Mouse (Mus musculus): ENCODE results near the gene Ebf1.
A peak's percentile ranks its signal among the peaks of the same experiment; 100 is the strongest.

The Ebf1 gene

GRCm38 (mm10) chr11:44906456-44906855 lies 289.3 kb downstream of the Ebf1 start:
- no peak for DNase-seq

GRCm38 (mm10) chr11:44911765-44912164 lies 294.6 kb downstream of the Ebf1 start:
- DNase-seq, result no peak

GRCm38 (mm10) chr11:44913806-44914205 lies 296.7 kb downstream of the Ebf1 start:
- DNase-seq, result no peak

GRCm38 (mm10) chr11:44917059-44917458 lies 299.9 kb downstream of the Ebf1 start:
- DNase-seq, result peak; percentile 18

GRCm38 (mm10) chr11:44923138-44923537 lies 306.0 kb downstream of the Ebf1 start:
- no peak for DNase-seq

GRCm38 (mm10) chr11:44923868-44924508 lies 306.9 kb downstream of the Ebf1 start:
- DNase-seq, result no peak

- peak; percentile 47 for DNase-seq
These were observed 307.8 kb downstream of the Ebf1 start for GRCm38 (mm10) chr11:44924896-44925295.

- no peak for DNase-seq
These were observed 308.8 kb downstream of the Ebf1 start for GRCm38 (mm10) chr11:44925806-44926525.

GRCm38 (mm10) chr11:44928403-44928802 lies 311.3 kb downstream of the Ebf1 start:
- DNase-seq, result no peak

- DNase-seq, result no peak
These were observed 315.9 kb downstream of the Ebf1 start for GRCm38 (mm10) chr11:44932942-44933483.

GRCm38 (mm10) chr11:44943781-44944180 lies 326.7 kb downstream of the Ebf1 start:
- no peak for DNase-seq

GRCm38 (mm10) chr11:44944401-44944800 lies 327.3 kb downstream of the Ebf1 start:
- no peak for DNase-seq

GRCm38 (mm10) chr11:44946618-44947017 lies 329.5 kb downstream of the Ebf1 start:
- DNase-seq, result no peak

GRCm38 (mm10) chr11:44948541-44948940 lies 331.4 kb downstream of the Ebf1 start:
- DNase-seq, result no peak

GRCm38 (mm10) chr11:44949140-44949539 lies 332.0 kb downstream of the Ebf1 start:
- DNase-seq, result no peak

GRCm38 (mm10) chr11:44950319-44950718 lies 333.2 kb downstream of the Ebf1 start:
- DNase-seq, result no peak

GRCm38 (mm10) chr11:44951506-44951905 lies 334.4 kb downstream of the Ebf1 start:
- DNase-seq, result no peak

- DNase-seq, result no peak
These were observed 336.2 kb downstream of the Ebf1 start for GRCm38 (mm10) chr11:44953337-44953736.

- DNase-seq, result no peak
These were observed 336.7 kb downstream of the Ebf1 start for GRCm38 (mm10) chr11:44953863-44954262.

GRCm38 (mm10) chr11:44954362-44954761 lies 337.2 kb downstream of the Ebf1 start:
- no peak for DNase-seq

- DNase-seq, result no peak
These were observed 345.8 kb downstream of the Ebf1 start for GRCm38 (mm10) chr11:44962746-44963440.

- no peak for DNase-seq
These were observed 351.9 kb downstream of the Ebf1 start for GRCm38 (mm10) chr11:44969011-44969410.

GRCm38 (mm10) chr11:44974271-44974670 lies 357.2 kb downstream of the Ebf1 start:
- no peak for DNase-seq

GRCm38 (mm10) chr11:44975151-44975550 lies 358.0 kb downstream of the Ebf1 start:
- no peak for DNase-seq

Data from embryo, embryonic 11 days (tissue).